Mouse (Mus musculus) olfactory bulb, adult 2 months (tissue): ENCODE measurements at regions not wholly inside any gene's neighbourhood (a gene's known extent, or its start where the extent isn't known, plus 50 kb on each side); places are given as distances from the start of the nearest gene placed in this dataset.

ENCODE experiments used
- CTCF ChIP-seq: fragments of 200-500 bp; IDR thresholded peaks from 2 replicates; pipeline ENCODE4 v1.5.1; 2012; ENCODE audit warnings: low read depth, mild to moderate bottlenecking, low read length, moderate library complexity; ENCODE audit not compliant: insufficient read depth
- POLR2A ChIP-seq: fragments of 200-500 bp; IDR thresholded peaks from 2 replicates; pipeline ENCODE4 v1.6.1; 2012; ENCODE audit warnings: mild to moderate bottlenecking, low read depth, low read length, moderate library complexity; ENCODE audit not compliant: insufficient read depth

DNA sequence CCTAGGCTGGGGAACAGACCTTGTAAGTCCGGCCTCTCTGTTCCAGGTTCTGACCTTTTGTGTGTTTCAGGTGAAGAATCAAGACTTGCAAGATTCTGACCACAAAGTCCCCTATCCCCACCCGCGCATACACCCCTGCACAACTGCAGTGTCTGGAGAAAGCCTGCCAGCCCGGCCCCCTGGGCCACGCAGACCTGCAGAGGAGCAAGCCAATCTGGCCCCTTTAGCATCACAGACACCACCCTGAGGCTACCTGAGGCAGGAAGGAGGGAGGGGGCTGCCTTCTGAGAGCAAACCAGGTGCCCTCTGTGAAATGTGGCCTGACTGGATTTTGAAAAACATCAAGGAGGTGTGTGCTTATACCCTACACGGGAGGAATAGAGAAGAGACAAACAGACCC lies 213.8 kb upstream of the Spdye4c start:
- TF ChIP-seq POLR2A (no peak), CTCF (no peak)
